Mouse (Mus musculus): ENCODE results near the gene Mipep. TPM values are rescaled to one million over a fixed set of nuclear protein-coding genes. Genes with fewer than 3 reads are reported as not detected.

Mipep gene
- total and polyA plus RNA-seq, 3 experiments: 19.1 to 26.4 TPM; not detected in 1

- Histone ChIP-seq H3K4me1 (ENCODE audit: control insufficient read depth in 1 of 2, insufficient read depth in 2 of 2, low read length in 2 of 2) (peaks cover 0 to 25% of the 10 kb centered on the region in 2 experiments; a peak in 3 of 4 replicates), H3K27ac (ENCODE audit: control insufficient read depth, low read depth, low read length) (no peak overlapping the region), H3K9me3 (replicated peaks; ENCODE audit: insufficient read depth, low read length) (no peaks in the 10 kb centered on the region), H3K9ac (ENCODE audit: control insufficient read depth, low read depth, low read length, poor library complexity, severe bottlenecking) (no peak overlapping the region), H3K27me3 (ENCODE audit: control insufficient read depth in 1 of 2, insufficient read depth in 2 of 2, low read length in 2 of 2) (no peaks in the 10 kb centered on the region), H3K79me2 (ENCODE audit: control insufficient read depth, insufficient read depth, low read length, poor library complexity) (no peaks in the 10 kb centered on the region), H3K36me3 (ENCODE audit: control insufficient read depth in 1 of 2, insufficient read depth in 2 of 2, low read length in 2 of 2) (peaks cover 0 to 18% of the 10 kb centered on the region in 2 experiments; a peak in 2 of 4 replicates), H3K4me3 (ENCODE audit: control insufficient read depth in 1 of 2, insufficient read depth in 1 of 2, low read depth in 2 of 2, low read length in 2 of 2) (no peak overlapping the region)
- TF ChIP-seq E2F4 (IDR thresholded peaks at IDR 0.05; ENCODE audit: borderline replicate concordance, low read depth, low read length) (no peak), ZC3H11A (IDR thresholded peaks at IDR 0.05; ENCODE audit: low read depth, low read length) (no peak), HCFC1 (IDR thresholded peaks at IDR 0.05; ENCODE audit: low read depth, low read length) (no peak), RCOR1 (IDR thresholded peaks at IDR 0.05; ENCODE audit: low read depth, low read length) (no peak)
- no peak for DNase-seq (ENCODE audit: low read depth, low spot score)
Measured at GRCm38 (mm10) chr14:60739155-60739554, 45.2 kb upstream of the Mipep start.

- Histone ChIP-seq H3K9ac (ENCODE audit: control insufficient read depth, low read depth, low read length, poor library complexity, severe bottlenecking) (no peak overlapping the region), H3K27ac (ENCODE audit: control insufficient read depth, low read depth, low read length) (no peak overlapping the region), H3K79me2 (ENCODE audit: control insufficient read depth, insufficient read depth, low read length, poor library complexity) (no peaks in the 10 kb centered on the region), H3K36me3 (ENCODE audit: control insufficient read depth in 1 of 2, insufficient read depth in 2 of 2, low read length in 2 of 2) (peaks cover 0 to 18% of the 10 kb centered on the region in 2 experiments; a peak in 2 of 4 replicates), H3K4me1 (ENCODE audit: control insufficient read depth in 1 of 2, insufficient read depth in 2 of 2, low read length in 2 of 2) (peaks cover 0 to 25% of the 10 kb centered on the region in 2 experiments; a peak in 3 of 4 replicates), H3K27me3 (ENCODE audit: control insufficient read depth in 1 of 2, insufficient read depth in 2 of 2, low read length in 2 of 2) (no peaks in the 10 kb centered on the region), H3K9me3 (replicated peaks; ENCODE audit: insufficient read depth, low read length) (no peaks in the 10 kb centered on the region), H3K4me3 (ENCODE audit: control insufficient read depth in 1 of 2, insufficient read depth in 1 of 2, low read depth in 2 of 2, low read length in 2 of 2) (no peak overlapping the region)
- TF ChIP-seq UBTF (IDR thresholded peaks at IDR 0.05; ENCODE audit: borderline replicate concordance, insufficient read depth, low read depth, low read length): no peak
- no peak for TF ChIP-seq MAZ (IDR thresholded peaks at IDR 0.05; ENCODE audit: low read depth, low read length)
- no peak for TF ChIP-seq MEF2A (IDR thresholded peaks at IDR 0.05; ENCODE audit: extremely low read depth, insufficient replicate concordance, low read depth, low read length, poor library complexity, severe bottlenecking)
- TF ChIP-seq ELF1 (IDR thresholded peaks at IDR 0.05; ENCODE audit: low read depth, low read length): no peak
- TF ChIP-seq HCFC1 (IDR thresholded peaks at IDR 0.05; ENCODE audit: low read depth, low read length): no peak
- TF ChIP-seq MYC (IDR thresholded peaks at IDR 0.05; ENCODE audit: low read depth, low read length): no peak
- no peak for DNase-seq (ENCODE audit: low read depth, low spot score)
Measured at GRCm38 (mm10) chr14:60739616-60740015, 44.8 kb upstream of the Mipep start.

- H3K79me2 ChIP-seq (ENCODE audit: control insufficient read depth, insufficient read depth, low read length, poor library complexity): no peaks in the 10 kb centered on the region
- peaks cover 0 to 18% of the 10 kb centered on the region in 2 experiments; a peak in 2 of 4 replicates for H3K36me3 ChIP-seq (ENCODE audit: control insufficient read depth in 1 of 2, insufficient read depth in 2 of 2, low read length in 2 of 2)
- H3K9me3 ChIP-seq (replicated peaks; ENCODE audit: insufficient read depth, low read length): no peaks in the 10 kb centered on the region
- no peak overlapping the region for H3K9ac ChIP-seq (ENCODE audit: control insufficient read depth, low read depth, low read length, poor library complexity, severe bottlenecking)
- no peak overlapping the region for H3K27ac ChIP-seq (ENCODE audit: control insufficient read depth, low read depth, low read length)
- TF ChIP-seq E2F4 (IDR thresholded peaks at IDR 0.05; ENCODE audit: borderline replicate concordance, low read depth, low read length): no peak
- TF ChIP-seq CTCF (IDR thresholded peaks at IDR 0.05 in 2 of 3, conservative IDR thresholded peaks at IDR 0.05 in 1 of 3; ENCODE audit: control insufficient read depth in 1 of 3, insufficient read depth in 1 of 3, low read depth in 2 of 3, low read length in 3 of 3, poor library complexity in 1 of 3, severe bottlenecking in 1 of 3): no peak
- TF ChIP-seq NELFE (IDR thresholded peaks at IDR 0.05; ENCODE audit: low read depth, low read length): no peak
- no peak for TF ChIP-seq UBTF (IDR thresholded peaks at IDR 0.05; ENCODE audit: borderline replicate concordance, insufficient read depth, low read depth, low read length)
- no peak for TF ChIP-seq ZC3H11A (IDR thresholded peaks at IDR 0.05; ENCODE audit: low read depth, low read length)
- H3K27me3 ChIP-seq (ENCODE audit: control insufficient read depth in 1 of 2, insufficient read depth in 2 of 2, low read length in 2 of 2): no peaks in the 10 kb centered on the region
- DNase-seq (ENCODE audit: low read depth, low spot score): no peak
- H3K4me1 ChIP-seq (ENCODE audit: control insufficient read depth in 1 of 2, insufficient read depth in 2 of 2, low read length in 2 of 2): peaks cover 0 to 25% of the 10 kb centered on the region in 2 experiments; a peak in 3 of 4 replicates
- no peak overlapping the region for H3K4me3 ChIP-seq (ENCODE audit: control insufficient read depth in 1 of 2, insufficient read depth in 1 of 2, low read depth in 2 of 2, low read length in 2 of 2)
Measured at GRCm38 (mm10) chr14:60740507-60740906, 43.9 kb upstream of the Mipep start.

Data from MEL (cell line).